Comparison of ENCODE assay signal across 8 mouse cellular contexts in the genomic region with DNA sequence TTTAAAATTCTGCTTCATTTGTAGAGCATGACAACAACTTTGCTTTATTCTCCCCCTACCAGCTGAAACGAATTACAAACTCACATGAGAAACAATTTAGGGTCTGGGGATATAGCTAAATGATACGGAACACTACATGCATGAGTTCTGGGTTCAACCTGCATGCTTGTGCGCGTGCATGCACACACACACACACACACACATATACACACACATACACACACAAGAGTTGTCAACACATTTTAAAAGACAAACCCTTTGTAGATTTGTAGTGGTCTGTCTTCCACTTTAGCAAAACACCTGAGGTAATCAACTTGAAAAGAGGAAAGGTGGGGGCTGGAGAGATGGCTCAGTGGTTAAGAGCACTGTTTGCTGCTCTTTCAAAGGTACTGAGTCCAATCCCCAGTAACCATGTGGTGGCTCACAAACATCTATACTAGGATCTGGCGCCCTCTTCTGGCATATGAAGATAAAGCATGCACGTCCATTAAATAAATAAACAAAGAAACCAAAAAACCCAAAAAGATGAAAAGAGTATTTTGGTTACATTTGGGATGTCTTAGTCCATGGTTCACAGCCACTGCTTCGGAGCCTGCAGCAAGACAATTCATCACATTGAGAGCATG. TPM values are rescaled to one million over a fixed set of nuclear protein-coding genes. Genes with fewer than 3 reads are reported as not detected.
A peak's percentile ranks its signal among the peaks of the same experiment; 100 is the strongest.
DNase-seq lines count a peak whose midpoint lies in the region; ATAC-seq and TF ChIP-seq lines count a peak whose summit lies in the region.

No protein-coding gene starts in this region.

- no peaks in the 10 kb centered on the region for H3K36me3 ChIP-seq in kidney, embryonic 16.5 days (ENCODE audit: insufficient read depth, low read length)
- no peaks in the 10 kb centered on the region for H3K36me3 ChIP-seq in lung, embryonic 14.5 days (ENCODE audit: insufficient read depth)

- no peaks in the 10 kb centered on the region for H3K27me3 ChIP-seq in kidney, embryonic 16.5 days (ENCODE audit: insufficient read depth, low read length)
- H3K27me3 ChIP-seq in lung, embryonic 14.5 days (ENCODE audit: insufficient read depth, low read length) = no peaks in the 10 kb centered on the region

- TF ChIP-seq CTCF in lung, embryonic 14.5 days (IDR thresholded peaks at IDR 0.05; ENCODE audit: low read depth) = peak; percentile 74

- H3K4me2 ChIP-seq in kidney, embryonic 16.5 days (replicated peaks; ENCODE audit: low read depth, low read length) = no peak overlapping the region
- H3K4me2 ChIP-seq in lung, embryonic 14.5 days = no peak overlapping the region

- no peak overlapping the region for H3K9ac ChIP-seq in kidney, embryonic 16.5 days (replicated peaks; ENCODE audit: low read length)
- H3K9ac ChIP-seq in lung, embryonic 14.5 days = no peak overlapping the region

- 55% methylated on average over 7 of the region's 7 CpGs for WGBS in kidney, embryonic 16.5 days
- 56% methylated on average over 7 of the region's 7 CpGs for WGBS in lung, embryonic 14.5 days

- no peaks in the 10 kb centered on the region for H3K4me1 ChIP-seq in kidney, embryonic 16.5 days (ENCODE audit: insufficient read depth, low read length)
- no peaks in the 10 kb centered on the region for H3K4me1 ChIP-seq in lung, embryonic 14.5 days (ENCODE audit: insufficient read depth)

- peak; percentile 47 to 80 for DNase-seq in heart, adult 18-20 months
- DNase-seq in heart, postnatal 25 days (ENCODE audit: low spot score) = no peak
- peak; percentile 24 to 48 for DNase-seq in CD8-positive naive resting alpha-beta T cell, adult 2 months (ENCODE audit: low read depth in 2 of 2, low spot score in 2 of 2)
- peak; percentile 57 for DNase-seq in cerebellum, adult 8-10 months
- DNase-seq in lung, embryonic 14.5 days = peak; percentile 85
- DNase-seq in right cerebral cortex, postnatal 10 days (ENCODE audit: low spot score in 2 of 2) = peak; percentile 59 to 70

- no peaks in the 10 kb centered on the region; the same call in 1 of the 2 replicates for H3K9me3 ChIP-seq in kidney, embryonic 16.5 days (ENCODE audit: low read length)
- H3K9me3 ChIP-seq in lung, embryonic 14.5 days (ENCODE audit: low read depth, low read length) = no peaks in the 10 kb centered on the region

- intact Hi-C loops in heart, postnatal 25 days (cut with DNase I) = loop anchor here (2.0 to 5.0 kb wide), 3 partner anchors 51 to 221 kb away; a partner anchor contains a TSS

- H3K4me3 ChIP-seq in kidney, embryonic 16.5 days (ENCODE audit: low read length) = no peak overlapping the region
- H3K4me3 ChIP-seq in lung, embryonic 14.5 days (ENCODE audit: low read depth, low read length) = no peak overlapping the region

- ATAC-seq in frontal cortex, adult (ENCODE audit: low TSS enrichment) = peak; percentile 90
- ATAC-seq in kidney, embryonic 16.5 days (ENCODE audit: low FRiP score, low TSS enrichment) = peak; percentile 63; the same call in 1 of the 2 replicates
- ATAC-seq in lung, embryonic 14.5 days (ENCODE audit: insufficient read depth) = peak; percentile 56; the same call in 1 of the 2 replicates

- H3K27ac ChIP-seq in kidney, embryonic 16.5 days (ENCODE audit: low read length) = no peak overlapping the region
- no peak overlapping the region for H3K27ac ChIP-seq in lung, embryonic 14.5 days (ENCODE audit: low read depth)

RNA-seq across cellular contexts. Expression of a gene that starts 13.7 kb away (rescaled TPM):
- 10 to 100 TPM; 69.7 to 92.0 TPM for total RNA-seq in heart, adult 18-20 months (2021)
- total RNA-seq in heart, postnatal 25 days (2021) = 10 to 100 TPM; 77.7 to 79.7 TPM
- polyA plus RNA-seq in kidney, embryonic 16.5 days (2015; fragmentation: Nextera tagmentation; extraction: Ambion mirVana) = 16.7 and 16.9 TPM in 2 replicates
- polyA plus RNA-seq in lung, embryonic 14.5 days (2014; fragmentation: Nextera tagmentation; extraction: Ambion mirVana) = 12.3 and 13.9 TPM in 2 replicates

RNA-seq across cellular contexts. Expression of a gene that starts 22.3 kb away (rescaled TPM):
- 10 to 100 TPM; 51.3 to 56.7 TPM for total RNA-seq in heart, adult 18-20 months (2021)
- 10 to 100 TPM; 50.1 to 51.4 TPM for total RNA-seq in heart, postnatal 25 days (2021)
- polyA plus RNA-seq in kidney, embryonic 16.5 days (2015; fragmentation: Nextera tagmentation; extraction: Ambion mirVana) = 170 and 171 TPM in 2 replicates
- polyA plus RNA-seq in lung, embryonic 14.5 days (2014; fragmentation: Nextera tagmentation; extraction: Ambion mirVana) = 142 and 148 TPM in 2 replicates

RNA-seq across cellular contexts. Expression of a gene that starts 25.7 kb away (rescaled TPM):
- total RNA-seq in heart, adult 18-20 months (2021) = 1 to 10 TPM; 4.3 to 4.9 TPM
- 1 to 10 TPM; 1.6 to 3.2 TPM for total RNA-seq in heart, postnatal 25 days (2021)
- 8.2 and 9.6 TPM in 2 replicates for polyA plus RNA-seq in kidney, embryonic 16.5 days (2015; fragmentation: Nextera tagmentation; extraction: Ambion mirVana)
- polyA plus RNA-seq in lung, embryonic 14.5 days (2014; fragmentation: Nextera tagmentation; extraction: Ambion mirVana) = 2.2 and 2.9 TPM in 2 replicates

RNA-seq across cellular contexts. Expression of a gene that starts 40.9 kb away (rescaled TPM):
- total RNA-seq in heart, adult 18-20 months (2021) = not detected
- total RNA-seq in heart, postnatal 25 days (2021) = not detected
- not detected in 2 replicates for polyA plus RNA-seq in kidney, embryonic 16.5 days (2015; fragmentation: Nextera tagmentation; extraction: Ambion mirVana)
- polyA plus RNA-seq in lung, embryonic 14.5 days (2014; fragmentation: Nextera tagmentation; extraction: Ambion mirVana) = not detected in 2 replicates

RNA-seq across cellular contexts. Expression of a gene that starts 51.2 kb away (rescaled TPM):
- not detected for total RNA-seq in heart, adult 18-20 months (2021)
- total RNA-seq in heart, postnatal 25 days (2021) = not detected
- polyA plus RNA-seq in kidney, embryonic 16.5 days (2015; fragmentation: Nextera tagmentation; extraction: Ambion mirVana) = 0.18 and 0.24 TPM in 2 replicates
- polyA plus RNA-seq in lung, embryonic 14.5 days (2014; fragmentation: Nextera tagmentation; extraction: Ambion mirVana) = 0.18 and 0.31 TPM in 2 replicates
